Mouse (Mus musculus) stomach, embryonic 15.5 days (tissue): ENCODE measurements around the gene Csnk2a1. TPM values are rescaled to one million over a fixed set of nuclear protein-coding genes. Genes with fewer than 3 reads are reported as not detected.
"Not testable (repeated sequence)": the region's sequence is repeated elsewhere in the genome, so short reads cannot be mapped to it uniquely, and the experiment has no call there.

Experiments
- ATAC-seq: fragments of 200-750 bp; cut with Nextera tagmentation; 2 replicates; pipeline ENCODE4 v1.8.0; 2017; ENCODE audit warnings: low read depth, moderate number of reproducible peaks, moderate TSS enrichment; ENCODE audit not compliant: insufficient read depth, low FRiP score
- H3K27ac ChIP-seq: fragments of 300-500 bp; sonication (generic); 2 replicates; pipeline ENCODE4 v1.5.1; 2015; ENCODE audit warnings: mild to moderate bottlenecking, inconsistent platforms
- H3K27me3 ChIP-seq: fragments of 300-500 bp; sonication (generic); replicated peaks from 2 replicates; pipeline ENCODE4 v1.6.1; 2015; ENCODE audit warnings: inconsistent platforms
- H3K36me3 ChIP-seq: fragments of 300-500 bp; sonication (generic); 2 replicates; pipeline ENCODE4 v1.6.1; 2015; ENCODE audit warnings: inconsistent platforms
- H3K4me1 ChIP-seq: fragments of 300-500 bp; sonication (generic); 2 replicates; pipeline ENCODE4 v1.6.1; 2015; ENCODE audit warnings: inconsistent platforms
- H3K4me2 ChIP-seq: fragments of 300-500 bp; sonication (generic); 2 replicates; pipeline ENCODE4 v1.6.1; 2015; ENCODE audit warnings: mild to moderate bottlenecking, inconsistent platforms
- H3K4me3 ChIP-seq: fragments of 300-500 bp; sonication (generic); replicated peaks from 2 replicates; pipeline ENCODE4 v1.5.1; 2015; ENCODE audit warnings: inconsistent platforms
- H3K9ac ChIP-seq: fragments of 300-500 bp; sonication (generic); 2 replicates; pipeline ENCODE4 v1.6.1; 2015; ENCODE audit warnings: inconsistent platforms
- H3K9me3 ChIP-seq: fragments of 300-500 bp; sonication (generic); 2 replicates; pipeline ENCODE4 v1.6.1; 2016; ENCODE audit warnings: inconsistent platforms
- WGBS: fragments of 180-500 bp; shearing (Covaris S2); methylation state at CpG from one replicate; pipeline ENCODE4 v1.1.7; 2015; 5-methylcytosine and 5-hydroxymethylcytosine counted together
- polyA plus RNA-seq: library from polyadenylated mRNA; unstranded; fragments of >200 nt; fragmentation: Nextera tagmentation; extraction: Ambion mirVana; gene quantifications from 2 replicates; pipeline ENCODE4 v1.2.1, GENCODE M21; 2015

Gene Csnk2a1
- polyA plus RNA-seq, 1 experiment from 2014 or later = 89.8 TPM

GRCm38 (mm10) chr2:152240580-152240979 lies 13.9 kb downstream of the Csnk2a1 start:
- Histone ChIP-seq H3K4me1 (peaks cover 6% of the 10 kb centered on the region; the same call in 1 of the 2 replicates), H3K4me2 (no peak overlapping the region), H3K36me3 (peaks cover 14% of the 10 kb centered on the region; the same call in 1 of the 2 replicates), H3K9me3 (no peaks in the 10 kb centered on the region), H3K27me3 (no peaks in the 10 kb centered on the region), H3K9ac (no peak overlapping the region), H3K27ac (no peak overlapping the region), H3K4me3 (no peak overlapping the region)
- WGBS = 43% methylated on average over 2 of the region's 2 CpGs
- no peak for ATAC-seq

- WGBS = 77% methylated on average over 1 of the region's 1 CpGs
- H3K4me2 ChIP-seq = no peak overlapping the region
- no peak overlapping the region for H3K27ac ChIP-seq
- no peak overlapping the region for H3K9ac ChIP-seq
- no peaks in the 10 kb centered on the region for H3K9me3 ChIP-seq
- no peaks in the 10 kb centered on the region for H3K27me3 ChIP-seq
- H3K36me3 ChIP-seq = peaks cover 12% of the 10 kb centered on the region; the same call in 1 of the 2 replicates
- H3K4me3 ChIP-seq = no peak overlapping the region
- ATAC-seq = no peak
- H3K4me1 ChIP-seq = peaks cover 6% of the 10 kb centered on the region; the same call in 1 of the 2 replicates
Measured at GRCm38 (mm10) chr2:152247213-152247612, 20.6 kb downstream of the Csnk2a1 start.

GRCm38 (mm10) chr2:152250511-152250910 lies 23.9 kb downstream of the Csnk2a1 start:
- Histone ChIP-seq H3K9ac (no peak overlapping the region), H3K4me2 (no peak overlapping the region), H3K36me3 (peaks cover 25% of the 10 kb centered on the region), H3K27ac (no peak overlapping the region), H3K4me3 (no peak overlapping the region), H3K4me1 (no peaks in the 10 kb centered on the region), H3K27me3 (no peaks in the 10 kb centered on the region), H3K9me3 (no peaks in the 10 kb centered on the region)
- ATAC-seq = no peak
- 43% methylated on average over 4 of the region's 4 CpGs for WGBS

- no peak for ATAC-seq
- Histone ChIP-seq H3K27ac (no peak overlapping the region), H3K36me3 (peaks cover 41% of the 10 kb centered on the region), H3K4me3 (no peak overlapping the region), H3K27me3 (no peaks in the 10 kb centered on the region), H3K4me1 (no peaks in the 10 kb centered on the region), H3K9me3 (no peaks in the 10 kb centered on the region), H3K9ac (no peak overlapping the region), H3K4me2 (no peak overlapping the region)
- WGBS = 84% methylated on average over 1 of the region's 1 CpGs
Measured at GRCm38 (mm10) chr2:152259739-152260138, 33.1 kb downstream of the Csnk2a1 start.

GRCm38 (mm10) chr2:152273639-152274038 lies 47.0 kb downstream of the Csnk2a1 start:
- H3K27ac ChIP-seq = no peak overlapping the region
- no peak overlapping the region for H3K4me3 ChIP-seq
- no peak for ATAC-seq
- no peak overlapping the region for H3K9ac ChIP-seq
- WGBS = 78% methylated on average over 2 of the region's 2 CpGs
- no peaks in the 10 kb centered on the region for H3K27me3 ChIP-seq
- no peaks in the 10 kb centered on the region for H3K4me1 ChIP-seq
- H3K36me3 ChIP-seq = peaks cover 18% of the 10 kb centered on the region
- no peak overlapping the region for H3K4me2 ChIP-seq
- no peaks in the 10 kb centered on the region for H3K9me3 ChIP-seq

GRCm38 (mm10) chr2:152281407-152281806 lies 54.8 kb downstream of the Csnk2a1 start:
- Histone ChIP-seq H3K4me2 (no peak overlapping the region), H3K36me3 (peaks cover 36% of the 10 kb centered on the region), H3K27me3 (no peaks in the 10 kb centered on the region), H3K27ac (no peak overlapping the region), H3K9ac (no peak overlapping the region), H3K4me3 (no peak overlapping the region), H3K4me1 (no peaks in the 10 kb centered on the region), H3K9me3 (no peaks in the 10 kb centered on the region)
- no peak for ATAC-seq
- WGBS = 74% methylated on average over 3 of the region's 3 CpGs

- no peaks in the 10 kb centered on the region for H3K4me1 ChIP-seq
- no peaks in the 10 kb centered on the region for H3K27me3 ChIP-seq
- H3K27ac ChIP-seq = no peak overlapping the region
- H3K4me3 ChIP-seq = no peak overlapping the region
- H3K4me2 ChIP-seq = no peak overlapping the region
- 89% methylated on average over 5 of the region's 5 CpGs for WGBS
- H3K9ac ChIP-seq = no peak overlapping the region
- ATAC-seq = no peak
- H3K9me3 ChIP-seq = no peaks in the 10 kb centered on the region
- peaks cover 22% of the 10 kb centered on the region for H3K36me3 ChIP-seq
Measured at GRCm38 (mm10) chr2:152287560-152287959, 60.9 kb downstream of the Csnk2a1 start.

- no peak overlapping the region for H3K9ac ChIP-seq
- H3K27me3 ChIP-seq = no peaks in the 10 kb centered on the region
- H3K4me1 ChIP-seq = 0 out of 2 replicates have a peak, but pooled peaks cover under 1% of the 10 kb centered on the region
- no peak overlapping the region for H3K4me3 ChIP-seq
- peaks cover 18% of the 10 kb centered on the region for H3K36me3 ChIP-seq
- no peaks in the 10 kb centered on the region for H3K9me3 ChIP-seq
- ATAC-seq = no peak
- 74% methylated on average over 8 of the region's 8 CpGs for WGBS
- H3K4me2 ChIP-seq = no peak overlapping the region
- H3K27ac ChIP-seq = no peak overlapping the region
Measured at GRCm38 (mm10) chr2:152288046-152288445, 61.4 kb downstream of the Csnk2a1 start.

GRCm38 (mm10) chr2:152289623-152290022 lies 63.0 kb downstream of the Csnk2a1 start:
- not testable (repeated sequence) for H3K27me3 ChIP-seq, ATAC-seq, H3K4me3 ChIP-seq, H3K9ac ChIP-seq, H3K36me3 ChIP-seq, H3K9me3 ChIP-seq, H3K27ac ChIP-seq, H3K4me2 ChIP-seq, H3K4me1 ChIP-seq
- 77% methylated on average over 2 of the region's 2 CpGs for WGBS

GRCm38 (mm10) chr2:152292475-152292874 lies 65.8 kb downstream of the Csnk2a1 start:
- ATAC-seq = no peak
- Histone ChIP-seq H3K9ac (no peak overlapping the region), H3K27me3 (no peaks in the 10 kb centered on the region), H3K4me2 (no peak overlapping the region), H3K27ac (no peak overlapping the region), H3K4me1 (0 out of 2 replicates have a peak, but pooled peaks cover 13% of the 10 kb centered on the region), H3K9me3 (no peaks in the 10 kb centered on the region), H3K4me3 (no peak overlapping the region), H3K36me3 (no peaks in the 10 kb centered on the region)
- WGBS = 67% methylated on average over 2 of the region's 2 CpGs

GRCm38 (mm10) chr2:152293179-152293726 lies 66.6 kb downstream of the Csnk2a1 start:
- under 1% methylated on average over 15 of the region's 15 CpGs for WGBS
- ATAC-seq = peak; percentile 20; the same call in 1 of the 2 replicates
- Histone ChIP-seq H3K4me1 (0 out of 2 replicates have a peak, but pooled peaks cover 13% of the 10 kb centered on the region), H3K4me3 (peak overlapping the region; percentile 91), H3K4me2 (peak overlapping the region; percentile 74), H3K9me3 (no peaks in the 10 kb centered on the region), H3K36me3 (no peaks in the 10 kb centered on the region), H3K27me3 (no peaks in the 10 kb centered on the region), H3K9ac (no peak overlapping the region; the same call in 1 of the 2 replicates), H3K27ac (no peak overlapping the region)

GRCm38 (mm10) chr2:152293727-152294475 lies 67.3 kb downstream of the Csnk2a1 start, which contains the start of gene Tbc1d20:
Gene Tbc1d20 (plus strand): TSS chr2:152293828.
- Histone ChIP-seq H3K9me3 (no peaks in the 10 kb centered on the region), H3K4me1 (0 out of 2 replicates have a peak, but pooled peaks cover 13% of the 10 kb centered on the region), H3K4me3 (peak within 1 kb of the TSS; percentile 91), H3K36me3 (no peaks in the 10 kb centered on the region), H3K27me3 (no peaks in the 10 kb centered on the region), H3K4me2 (peak within 1 kb of the TSS; percentile 74), H3K9ac (peak within 1 kb of the TSS; percentile 97), H3K27ac (peak within 1 kb of the TSS; percentile 89)
- peak; percentile 98 for ATAC-seq
- under 1% methylated on average over 61 of the region's 70 CpGs for WGBS
